Comparison of ENCODE assay signal across 8 mouse cellular contexts in genomic region chr10:96308713-96309445, GRCm38 (mm10).
DNase-seq lines count a peak whose midpoint lies in the region; ATAC-seq and TF ChIP-seq lines count a peak whose summit lies in the region.

No protein-coding gene starts in this region.

- no peak for ATAC-seq in heart, embryonic 12.5 days (ENCODE audit: insufficient number of reproducible peaks, low FRiP score)
- peak; percentile 80 for ATAC-seq in intestine, embryonic 15.5 days
- ATAC-seq in neural tube, embryonic 12.5 days (ENCODE audit: low FRiP score, low read depth): peak; percentile 91

- WGBS in heart, adult 2 months: 48% methylated on average over 7 of the region's 7 CpGs
- WGBS in heart, embryonic 12.5 days: 27% methylated on average over 7 of the region's 7 CpGs
- 75% methylated on average over 7 of the region's 7 CpGs for WGBS in bone marrow, adult 2 months
- whole genome bisulfite sequencing in intestine, embryonic 15.5 days: 21% methylated on average over 7 of the region's 7 CpGs
- 8% methylated on average over 7 of the region's 7 CpGs for WGBS in neural tube, embryonic 12.5 days

- peak; percentile 26 to 48 for DNase-seq in heart, adult 2 months
- DNase-seq in fibroblast of lung, adult 2 months (ENCODE audit: low read depth): peak; percentile 11
- DNase-seq in layer of hippocampus, adult 11-12 months (ENCODE audit: low spot score): no peak
- no peak for DNase-seq in ovary, adult 18-20 months (ENCODE audit: low spot score)

- TF ChIP-seq CTCF in heart, adult 2 months (IDR thresholded peaks at IDR 0.05): no peak
- no peak for TF ChIP-seq CTCF in bone marrow, adult 2 months (IDR thresholded peaks at IDR 0.05; ENCODE audit: control insufficient read depth, insufficient read depth, low read length)

- H3K4me1 ChIP-seq in heart, adult 2 months (ENCODE audit: control insufficient read depth, insufficient read depth, low read length): peaks cover 4% of the 10 kb centered on the region; the same call in 1 of the 2 replicates
- no peaks in the 10 kb centered on the region for H3K4me1 ChIP-seq in heart, embryonic 12.5 days (replicated peaks)
- H3K4me1 ChIP-seq in bone marrow, adult 2 months (ENCODE audit: control insufficient read depth, insufficient read depth, low read length): no peaks in the 10 kb centered on the region
- 0 out of 2 replicates have a peak, but pooled peaks cover 3% of the 10 kb centered on the region for H3K4me1 ChIP-seq in intestine, embryonic 15.5 days (replicated peaks)
- peaks cover 13% of the 10 kb centered on the region for H3K4me1 ChIP-seq in neural tube, embryonic 12.5 days

- H3K36me3 ChIP-seq in heart, adult 2 months (ENCODE audit: control insufficient read depth, insufficient read depth, low read length): no peaks in the 10 kb centered on the region
- H3K36me3 ChIP-seq in heart, embryonic 12.5 days: no peaks in the 10 kb centered on the region
- H3K36me3 ChIP-seq in intestine, embryonic 15.5 days: no peaks in the 10 kb centered on the region
- no peaks in the 10 kb centered on the region for H3K36me3 ChIP-seq in neural tube, embryonic 12.5 days

- H3K27ac ChIP-seq in heart, adult 2 months: no peak overlapping the region
- H3K27ac ChIP-seq in heart, embryonic 12.5 days (ENCODE audit: poor library complexity, severe bottlenecking): no peak overlapping the region
- peak overlapping the region; percentile 33; the same call in 1 of the 2 replicates for H3K27ac ChIP-seq in bone marrow, adult 2 months (ENCODE audit: control insufficient read depth, insufficient read depth, low read depth, low read length, poor library complexity)
- 0 out of 2 replicates have a peak overlapping the region, but pooled peaks have one; percentile 25 for H3K27ac ChIP-seq in intestine, embryonic 15.5 days
- H3K27ac ChIP-seq in neural tube, embryonic 12.5 days: no peak overlapping the region

- TF ChIP-seq POLR2A in heart, adult 2 months (IDR thresholded peaks at IDR 0.05; ENCODE audit: insufficient read depth, low read depth, low read length): no peak
- no peak for TF ChIP-seq POLR2A in bone marrow, adult 2 months (IDR thresholded peaks at IDR 0.05; ENCODE audit: borderline replicate concordance, control insufficient read depth, low read depth, low read length)

- no peaks in the 10 kb centered on the region for H3K79me2 ChIP-seq in heart, adult 2 months (replicated peaks; ENCODE audit: control insufficient read depth, insufficient read depth, low read length)

- no peak overlapping the region for H3K9ac ChIP-seq in heart, adult 2 months (ENCODE audit: low read depth, low read length)
- no peak overlapping the region for H3K9ac ChIP-seq in heart, embryonic 12.5 days
- no peak overlapping the region for H3K9ac ChIP-seq in intestine, embryonic 15.5 days
- no peak overlapping the region for H3K9ac ChIP-seq in neural tube, embryonic 12.5 days

- no peak overlapping the region for H3K4me2 ChIP-seq in heart, embryonic 12.5 days
- H3K4me2 ChIP-seq in intestine, embryonic 15.5 days (replicated peaks): no peak overlapping the region
- no peak overlapping the region for H3K4me2 ChIP-seq in neural tube, embryonic 12.5 days (replicated peaks)

- intact Hi-C loops in heart, adult 2 months (cut with DNase I): loop anchor here (2.0 kb wide), 1 partner anchor 24 kb away; no protein-coding TSS in a partner anchor

- peaks cover 7% of the 10 kb centered on the region for H3K9me3 ChIP-seq in heart, embryonic 12.5 days (replicated peaks)
- 0 out of 2 replicates have a peak, but pooled peaks cover 4% of the 10 kb centered on the region for H3K9me3 ChIP-seq in intestine, embryonic 15.5 days
- no peaks in the 10 kb centered on the region for H3K9me3 ChIP-seq in neural tube, embryonic 12.5 days

- no peak for TF ChIP-seq EP300 in heart, adult 2 months (IDR thresholded peaks at IDR 0.05; ENCODE audit: insufficient read depth, low read depth, low read length)

- no peak overlapping the region for H3K4me3 ChIP-seq in heart, adult 2 months
- no peak overlapping the region for H3K4me3 ChIP-seq in heart, embryonic 12.5 days
- no peak overlapping the region for H3K4me3 ChIP-seq in bone marrow, adult 2 months (replicated peaks; ENCODE audit: control insufficient read depth, low read depth, low read length)
- no peak overlapping the region for H3K4me3 ChIP-seq in intestine, embryonic 15.5 days (replicated peaks)
- H3K4me3 ChIP-seq in neural tube, embryonic 12.5 days: no peak overlapping the region

- no peaks in the 10 kb centered on the region for H3K27me3 ChIP-seq in heart, adult 2 months (ENCODE audit: control insufficient read depth, insufficient read depth, low read length)
- H3K27me3 ChIP-seq in heart, embryonic 12.5 days (replicated peaks): no peaks in the 10 kb centered on the region
- H3K27me3 ChIP-seq in intestine, embryonic 15.5 days (replicated peaks): no peaks in the 10 kb centered on the region
- H3K27me3 ChIP-seq in neural tube, embryonic 12.5 days (replicated peaks): no peaks in the 10 kb centered on the region

Comparison
In these comparisons a context has a peak if more than half of its experiments do, and no peak if none do; other contexts are left out.
1. DNase-seq: peak in heart, adult 2 months (2 of 2) and fibroblast of lung, adult 2 months (single experiment); none in layer of hippocampus, adult 11-12 months (single experiment) and ovary, adult 18-20 months (single experiment).
2. H3K27ac ChIP-seq: peak in bone marrow, adult 2 months (single experiment) and intestine, embryonic 15.5 days (single experiment); none in heart, adult 2 months (single experiment), heart, embryonic 12.5 days (single experiment) and neural tube, embryonic 12.5 days (single experiment).